Mouse (Mus musculus) G1E-ER4 (cell line): ENCODE results near the gene Qsox2. TPM values are rescaled to one million over a fixed set of nuclear protein-coding genes. Genes with fewer than 3 reads are reported as not detected.

Experiments
- GATA1 ChIP-seq: IDR thresholded peaks from one replicate; pipeline ENCODE4 v1.8.0; 2012; ENCODE audit warnings: low read length, inconsistent platforms
- polyA plus RNA-seq: library from polyadenylated mRNA; stranded (reverse); fragments of >175 nt; gene quantifications from 2 replicates; pipeline ENCODE4 v1.2.3, GENCODE M21; 2012

Qsox2 gene
- polyA plus RNA-seq, 1 experiment = 7.6 TPM

GRCm38 (mm10) chr2:26236681-26237289 is 540 bp downstream of the Qsox2 start:
- TF ChIP-seq GATA1 = no peak

GRCm38 (mm10) chr2:26234771-26235170 is 2.6 kb downstream of the Qsox2 start:
- TF ChIP-seq GATA1 = no peak

GRCm38 (mm10) chr2:26234253-26234652 is 3.1 kb downstream of the Qsox2 start:
- TF ChIP-seq GATA1 = peak; percentile 49

- TF ChIP-seq GATA1 = no peak
Observed at GRCm38 (mm10) chr2:26231366-26231765, 6.0 kb downstream of the Qsox2 start.

DNA sequence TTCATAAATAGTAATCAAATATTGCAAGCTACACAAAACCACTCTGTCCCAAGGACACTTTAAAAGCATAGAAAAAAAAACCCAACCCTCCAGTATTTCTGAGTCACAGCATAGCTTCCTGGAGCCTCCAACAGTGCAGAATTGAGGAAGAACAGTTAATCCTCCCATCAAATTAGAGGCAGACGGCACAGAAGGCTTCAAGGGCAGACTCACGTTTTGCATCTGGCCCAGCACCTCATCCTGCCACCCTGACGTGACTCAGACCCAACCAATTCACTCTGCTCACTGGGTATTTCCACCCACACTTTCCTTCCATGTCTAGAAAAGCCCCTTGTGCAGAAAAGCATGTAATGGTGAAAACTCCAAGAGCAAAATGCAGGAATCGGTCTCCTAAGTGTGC is 7.1 kb downstream of the Qsox2 start:
- TF ChIP-seq GATA1 = no peak

DNA sequence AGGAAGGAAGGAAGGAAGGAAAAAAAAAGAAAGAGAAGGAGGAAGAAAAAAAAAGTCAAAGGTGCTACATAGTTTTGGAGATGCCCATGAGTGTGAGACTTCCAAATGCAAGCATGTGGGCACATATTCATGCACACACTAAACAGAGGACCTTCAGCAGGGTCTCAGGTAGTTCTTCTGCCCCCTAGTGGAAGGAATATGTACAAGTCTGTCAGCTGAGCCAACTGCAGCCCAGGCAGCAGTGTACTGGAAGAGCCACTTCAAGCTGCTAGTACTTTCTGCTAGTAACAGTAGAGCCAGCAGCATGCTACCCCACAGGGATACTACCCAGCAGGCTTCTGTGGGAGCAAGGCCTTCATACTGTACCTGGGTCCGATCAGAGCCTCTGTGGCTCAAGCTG is 9.5 kb downstream of the Qsox2 start:
- no peak for TF ChIP-seq GATA1

DNA sequence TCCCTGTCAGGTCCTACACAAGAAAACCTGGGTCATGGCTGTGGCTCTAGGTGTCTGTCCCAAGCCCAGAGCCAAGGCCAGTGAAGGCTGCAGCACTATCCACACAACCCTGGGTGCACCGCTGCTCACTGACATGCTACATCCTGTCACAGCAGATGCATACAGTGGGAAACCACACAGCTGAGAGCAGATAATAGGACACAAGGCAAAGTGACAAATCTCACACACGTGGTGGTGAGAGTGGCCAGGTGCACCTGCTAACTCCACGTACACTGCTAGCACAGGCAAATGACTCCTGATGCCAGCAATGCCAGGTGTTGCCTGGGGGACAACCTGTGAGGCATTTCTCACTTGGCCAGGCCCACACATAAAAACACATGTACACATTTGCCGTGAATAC is 12.1 kb downstream of the Qsox2 start:
- no peak for TF ChIP-seq GATA1

DNA sequence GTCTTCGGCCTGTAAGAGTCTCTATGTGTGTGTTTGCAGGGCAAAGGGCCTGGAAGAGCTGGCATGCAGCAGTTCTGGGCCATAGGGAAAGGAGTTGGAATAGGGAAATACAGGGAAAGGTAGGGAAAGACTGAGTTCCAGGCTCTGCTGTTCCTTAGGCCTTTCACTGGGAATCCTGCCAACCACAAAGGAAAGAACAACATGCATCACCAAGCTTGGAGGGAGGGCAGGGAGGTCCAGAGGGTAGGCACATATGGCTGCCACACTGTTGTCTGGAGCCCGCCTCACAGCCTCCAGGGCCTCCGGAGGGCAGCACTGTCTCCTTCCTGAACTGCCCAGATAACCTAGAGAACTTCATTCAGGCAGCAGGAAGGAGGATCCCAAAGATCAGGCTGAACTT is 13.4 kb downstream of the Qsox2 start:
- TF ChIP-seq GATA1 = no peak

DNA sequence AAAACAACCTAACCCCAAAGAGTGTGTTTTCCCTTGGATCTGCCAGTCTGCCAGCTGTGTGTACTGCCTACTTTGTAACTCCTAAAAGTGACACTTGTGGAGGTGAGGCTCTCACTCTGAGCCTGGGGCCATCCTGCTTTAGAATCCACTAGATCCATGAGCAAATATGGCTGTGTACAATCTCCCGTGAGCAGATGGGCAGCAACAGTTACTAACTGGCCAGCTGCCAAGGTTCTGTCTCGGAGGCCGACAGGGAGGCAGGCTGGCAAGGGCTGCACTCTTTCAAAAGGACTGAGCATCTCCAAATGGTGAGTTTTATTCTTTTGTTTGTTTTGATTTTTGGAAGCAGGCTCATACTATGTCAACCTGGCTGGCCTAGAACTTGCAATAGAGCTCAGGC is 22.8 kb downstream of the Qsox2 start:
- TF ChIP-seq GATA1 = no peak

DNA sequence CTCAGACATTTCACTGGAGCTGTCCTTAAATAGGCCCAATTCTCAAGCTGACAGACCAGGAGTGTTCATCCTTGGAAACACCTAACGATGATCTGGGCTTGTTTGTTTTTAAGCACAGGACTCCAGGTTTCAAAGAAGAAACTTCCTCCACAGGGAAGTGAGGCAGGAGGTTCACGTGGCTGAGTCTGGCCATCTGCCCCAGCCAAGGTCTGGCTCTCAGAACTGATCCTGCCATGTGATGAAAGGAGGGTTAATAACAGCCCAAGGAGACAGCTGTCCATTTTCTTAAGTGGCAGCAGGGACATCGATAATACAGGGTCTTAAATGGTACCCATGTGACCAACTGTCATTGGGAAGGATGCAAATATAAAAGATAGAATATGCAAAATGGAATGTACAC is 27.8 kb downstream of the Qsox2 start:
- no peak for TF ChIP-seq GATA1

GRCm38 (mm10) chr2:26208126-26208789 is 29.1 kb downstream of the Qsox2 start, which contains the start of gene Lhx3:
Gene Lhx3, minus strand, starts transcription at chr2:26208289.
- no peak for TF ChIP-seq GATA1

- no peak for TF ChIP-seq GATA1
Observed at GRCm38 (mm10) chr2:26207559-26207958, 29.8 kb downstream of the Qsox2 start.

DNA sequence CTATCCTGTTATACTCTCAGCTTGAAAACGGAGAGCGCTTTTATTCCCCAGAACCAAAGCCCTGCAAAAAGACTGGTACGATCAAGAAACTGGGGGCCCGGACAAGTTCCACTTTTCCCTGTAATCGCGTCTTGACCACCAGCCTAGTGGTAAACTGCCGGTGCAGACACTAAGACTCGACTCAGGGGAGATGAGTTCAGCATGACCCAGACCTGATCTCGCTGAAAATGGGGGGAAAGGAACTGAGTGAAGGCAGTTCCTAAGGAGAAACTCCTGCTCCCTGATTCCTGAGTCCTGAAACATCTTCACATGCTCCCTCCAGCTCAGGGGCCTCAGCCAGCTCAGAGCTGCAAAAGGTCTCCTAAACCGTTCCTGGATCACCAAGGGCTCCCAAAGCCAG is 31.6 kb downstream of the Qsox2 start:
- TF ChIP-seq GATA1 = no peak

- TF ChIP-seq GATA1 = no peak
Observed at GRCm38 (mm10) chr2:26205126-26205525, 32.2 kb downstream of the Qsox2 start.

- TF ChIP-seq GATA1 = no peak
Observed at GRCm38 (mm10) chr2:26202849-26203475, 34.4 kb downstream of the Qsox2 start.

DNA sequence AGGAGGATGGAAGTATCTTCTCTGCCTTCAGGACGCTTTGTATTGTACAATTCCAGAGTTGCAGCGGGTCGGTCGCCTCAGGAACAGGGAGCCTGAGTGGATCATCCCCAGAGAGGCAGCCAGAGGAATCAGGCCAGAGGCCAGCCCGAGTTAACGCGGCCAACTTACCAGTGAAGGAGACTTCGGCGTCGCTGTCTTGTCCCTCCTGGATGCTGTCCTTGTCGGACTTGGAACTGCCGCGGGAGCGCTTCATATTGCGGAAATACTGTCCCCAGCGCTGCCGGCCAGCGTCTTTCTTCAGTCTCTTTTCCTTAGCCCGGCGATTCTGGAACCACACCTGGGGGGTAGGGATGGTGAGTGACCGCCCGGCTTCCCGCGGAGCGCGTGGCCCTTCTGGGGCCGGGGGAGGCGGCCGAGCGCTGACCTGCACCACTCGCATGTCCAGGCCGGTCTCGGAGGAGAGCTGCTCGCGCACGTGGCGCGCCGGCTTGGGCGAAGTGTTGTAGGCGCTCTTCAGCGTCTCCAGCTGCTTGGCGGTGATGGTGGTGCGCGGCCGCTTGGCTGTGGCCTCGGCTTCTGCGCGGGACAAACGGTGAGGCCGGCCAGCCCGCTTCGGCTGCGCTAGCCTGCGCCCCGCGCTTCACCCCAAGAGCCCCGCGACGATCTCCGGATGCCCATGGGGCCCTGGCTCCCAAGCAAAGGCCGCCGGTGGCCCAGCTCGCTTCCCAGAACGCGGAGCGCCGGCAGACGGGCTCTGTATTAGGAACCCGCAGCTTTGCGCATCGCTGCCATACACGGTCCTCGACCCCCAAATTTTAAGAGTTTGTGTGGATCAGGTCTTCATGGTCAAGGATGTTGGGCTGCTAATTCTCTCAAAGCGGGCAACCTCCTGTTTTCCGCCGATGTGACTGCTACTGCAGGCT is 35.1 kb downstream of the Qsox2 start:
- TF ChIP-seq GATA1 = no peak
